Mouse (Mus musculus) lung, adult 2 months (tissue): ENCODE results near the gene Rcn2.

ENCODE experiments used
- CTCF ChIP-seq: fragments of 200-500 bp; IDR thresholded peaks from 2 replicates; pipeline ENCODE4 v1.5.1; 2011; ENCODE audit warnings: mild to moderate bottlenecking, low read length, control low read depth; ENCODE audit not compliant: insufficient read depth
- POLR2A ChIP-seq: fragments of 200-500 bp; IDR thresholded peaks from 2 replicates; pipeline ENCODE4 v1.6.1; 2011; ENCODE audit warnings: low read depth, mild to moderate bottlenecking, control low read depth, low read length, borderline replicate concordance; ENCODE audit errors: extremely low read depth

DNA sequence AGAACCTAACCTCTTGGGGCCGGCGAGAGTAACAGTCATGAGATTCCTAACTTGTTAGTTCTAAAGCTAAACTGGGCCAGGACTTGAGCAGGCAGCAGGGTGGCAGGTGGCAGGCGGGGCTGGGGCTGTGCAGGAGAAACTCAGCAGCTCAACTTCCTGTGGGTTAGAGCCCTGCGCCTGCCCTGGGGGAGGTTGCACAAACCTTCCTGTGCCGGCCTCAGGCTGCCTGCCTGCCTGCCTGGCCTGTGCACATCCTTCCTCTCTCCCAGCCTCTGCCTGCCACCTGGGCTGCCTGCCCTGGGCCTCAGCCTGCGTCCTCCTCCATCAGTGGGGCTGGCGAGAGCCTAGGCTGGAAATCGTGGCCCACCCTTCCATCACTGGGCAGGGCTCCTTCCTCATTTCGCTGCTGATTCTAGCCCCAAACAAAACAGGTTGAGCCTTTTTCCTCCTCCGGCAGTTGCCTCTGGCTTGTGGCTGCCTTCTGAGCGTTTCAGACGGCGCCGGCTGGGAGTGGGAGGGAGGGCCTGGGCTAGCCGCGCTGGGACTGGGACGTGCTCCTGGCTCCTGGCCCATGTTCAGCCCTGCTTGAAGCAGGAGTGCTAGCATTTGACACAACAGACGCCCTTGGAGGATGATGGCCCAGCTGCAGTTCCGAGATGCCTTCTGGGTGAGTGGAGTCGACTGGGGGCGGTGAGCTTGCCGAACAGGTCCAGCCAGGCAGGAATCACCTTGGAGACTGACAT is 48.3 kb downstream of the Rcn2 start, which contains the start of gene Pstpip1:
- peak; percentile 34; the same call in 1 of the 2 replicates for TF ChIP-seq POLR2A
- no peak for TF ChIP-seq CTCF
